10 mouse cellular contexts compared by ENCODE assay signal in the genomic region with DNA sequence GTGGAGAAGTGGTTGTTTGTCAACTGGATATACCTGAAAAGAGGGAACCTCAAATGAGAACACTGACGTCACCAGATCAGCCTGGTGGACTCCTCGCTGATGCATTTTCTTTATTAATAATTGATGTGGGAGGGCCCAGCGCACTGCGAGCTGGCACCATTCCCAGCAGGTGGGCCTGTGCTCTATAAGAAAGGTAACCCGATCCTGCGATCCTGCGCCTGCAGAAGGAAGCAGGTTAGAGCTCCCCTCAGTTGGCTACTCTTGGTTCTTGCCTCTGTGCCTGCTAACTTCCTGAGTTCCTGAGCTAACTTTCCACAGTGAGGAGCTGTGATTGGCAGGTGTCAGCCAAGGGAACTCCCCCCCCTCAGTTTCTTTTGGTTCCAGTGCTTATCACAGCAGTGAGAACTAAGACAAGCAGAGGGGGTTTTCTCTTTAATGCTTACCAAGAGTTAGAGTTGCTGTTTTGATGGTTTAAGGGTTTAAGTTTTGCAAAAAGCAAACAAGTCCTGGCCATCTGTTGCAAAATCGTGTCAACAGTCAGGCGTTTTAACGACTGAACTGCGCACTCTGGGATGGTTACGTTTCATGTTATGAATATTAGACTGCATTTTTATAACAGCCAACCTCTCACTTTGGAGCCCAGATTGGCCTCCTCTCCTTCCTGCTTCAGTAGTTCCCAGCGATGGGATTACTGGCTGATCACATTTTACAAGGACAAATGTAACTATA. TPM values are rescaled to one million over a fixed set of nuclear protein-coding genes. Genes with fewer than 3 reads are reported as not detected.
DNase-seq lines count a peak whose midpoint lies in the region; ATAC-seq and TF ChIP-seq lines count a peak whose summit lies in the region.
"Had no signal": no experiment of that assay in that cellular context is flagged by ENCODE, and none has a peak within 500 bp of the region (broad histone marks: within the 10 kb centered on the region; RNA-seq: fewer than 3 reads in every experiment).

No protein-coding gene starts in this region.

- no peak for DNase-seq in heart, postnatal 36 days
- no peak for DNase-seq in liver, embryonic 13.5 days
- no peak for DNase-seq in cerebellum, adult 18-20 months
- DNase-seq in layer of hippocampus, adult 11-12 months (ENCODE audit: low spot score): no peak
- DNase-seq: B cell, adult 2 months had no signal

- H3K27me3 ChIP-seq in heart, embryonic 12.5 days (replicated peaks): peaks cover 97% of the 10 kb centered on the region
- peaks cover 89% of the 10 kb centered on the region for H3K27me3 ChIP-seq in E14TG2a.4 (ENCODE audit: insufficient read depth, low read length)
- H3K27me3 ChIP-seq in forebrain, embryonic 15.5 days: peaks cover 89% of the 10 kb centered on the region
- peaks cover 91% of the 10 kb centered on the region for H3K27me3 ChIP-seq in liver, embryonic 13.5 days

- H3K4me2 ChIP-seq in heart, embryonic 12.5 days: peak overlapping the region; percentile 92
- peak overlapping the region; percentile 84 for H3K4me2 ChIP-seq in forebrain, embryonic 15.5 days (replicated peaks)
- peak overlapping the region; percentile 52 for H3K4me2 ChIP-seq in liver, embryonic 13.5 days

- intact Hi-C loops in heart, postnatal 36 days (cut with DNase I): no loop called here

- ATAC-seq in heart, embryonic 12.5 days (ENCODE audit: insufficient number of reproducible peaks, low FRiP score): no peak
- ATAC-seq in forebrain, embryonic 15.5 days (replicated peaks): no peak
- no peak for ATAC-seq in liver, embryonic 13.5 days (ENCODE audit: low read depth)
- no peak for ATAC-seq in inflammation-experienced regulatory T-cells, adult 6 months

- WGBS in heart, embryonic 12.5 days: 9% methylated on average over 13 of the region's 13 CpGs
- WGBS in forebrain, embryonic 15.5 days: 5% methylated on average over 13 of the region's 13 CpGs
- WGBS in liver, embryonic 13.5 days (ENCODE audit: insufficient replicate concordance): 14% methylated on average over 13 of the region's 13 CpGs

- H3K36me3 ChIP-seq in heart, embryonic 12.5 days: no peaks in the 10 kb centered on the region
- H3K36me3 ChIP-seq in E14TG2a.4 (ENCODE audit: insufficient read depth, low read length): no peaks in the 10 kb centered on the region
- H3K36me3 ChIP-seq in forebrain, embryonic 15.5 days: no peaks in the 10 kb centered on the region
- H3K36me3 ChIP-seq in liver, embryonic 13.5 days: no peaks in the 10 kb centered on the region

- TF ChIP-seq CTCF in E14TG2a.4 (conservative IDR thresholded peaks at IDR 0.05; ENCODE audit: low read length): no peak

- H3K4me1 ChIP-seq in heart, embryonic 12.5 days (replicated peaks): peaks cover 18% of the 10 kb centered on the region
- H3K4me1 ChIP-seq in E14TG2a.4 (replicated peaks; ENCODE audit: low read depth, low read length): peaks cover 24% of the 10 kb centered on the region
- peaks cover 28% of the 10 kb centered on the region for H3K4me1 ChIP-seq in forebrain, embryonic 15.5 days
- H3K4me1 ChIP-seq in liver, embryonic 13.5 days (replicated peaks): peaks cover 14% of the 10 kb centered on the region

- H3K27ac ChIP-seq in heart, embryonic 12.5 days (ENCODE audit: poor library complexity, severe bottlenecking): no peak overlapping the region
- H3K27ac ChIP-seq in forebrain, embryonic 15.5 days (replicated peaks): no peak overlapping the region
- no peak overlapping the region for H3K27ac ChIP-seq in liver, embryonic 13.5 days

- no peaks in the 10 kb centered on the region for H3K9me3 ChIP-seq in heart, embryonic 12.5 days (replicated peaks)
- no peaks in the 10 kb centered on the region for H3K9me3 ChIP-seq in E14TG2a.4 (ENCODE audit: low read length)
- H3K9me3 ChIP-seq in forebrain, embryonic 15.5 days: no peaks in the 10 kb centered on the region
- no peaks in the 10 kb centered on the region for H3K9me3 ChIP-seq in liver, embryonic 13.5 days (replicated peaks)

- H3K4me3 ChIP-seq in heart, embryonic 12.5 days: peak overlapping the region; percentile 52
- H3K4me3 ChIP-seq in E14TG2a.4 (replicated peaks; ENCODE audit: low read length): peak overlapping the region; percentile 79; the same call in 1 of the 2 replicates
- H3K4me3 ChIP-seq in forebrain, embryonic 15.5 days: peak overlapping the region; percentile 47
- H3K4me3 ChIP-seq in liver, embryonic 13.5 days (replicated peaks): no peak overlapping the region

- no peak overlapping the region for H3K9ac ChIP-seq in heart, embryonic 12.5 days
- no peak overlapping the region for H3K9ac ChIP-seq in forebrain, embryonic 15.5 days (replicated peaks)
- H3K9ac ChIP-seq in liver, embryonic 13.5 days: no peak overlapping the region

RNA-seq across cellular contexts. Expression of a gene that starts 0.7 kb away (rescaled TPM):
- polyA plus RNA-seq in heart, embryonic 12.5 days (2016; fragmentation: Nextera tagmentation; extraction: Ambion mirVana): not detected in 2 replicates
- not detected for total RNA-seq in heart, postnatal 36 days (2021)
- 29.6 and 33.4 TPM in 2 replicates for polyA plus RNA-seq in forebrain, embryonic 15.5 days (2015; fragmentation: Nextera tagmentation; extraction: Ambion mirVana)
- 0.13 TPM in 1 of 2 replicates, not detected in the other for polyA plus RNA-seq in liver, embryonic 13.5 days (2015; fragmentation: Nextera tagmentation; extraction: Ambion mirVana)
- not detected for polyA plus RNA-seq in inflammation-experienced regulatory T-cells, adult 6 months (2017; shearing (Covaris generic))

RNA-seq across cellular contexts. Expression of a gene that starts 43.6 kb away (rescaled TPM):
- not detected in 2 replicates for polyA plus RNA-seq in heart, embryonic 12.5 days (2016; fragmentation: Nextera tagmentation; extraction: Ambion mirVana)
- total RNA-seq in heart, postnatal 36 days (2021): not detected
- polyA plus RNA-seq in forebrain, embryonic 15.5 days (2015; fragmentation: Nextera tagmentation; extraction: Ambion mirVana): 7.1 and 8.6 TPM in 2 replicates
- not detected in 2 replicates for polyA plus RNA-seq in liver, embryonic 13.5 days (2015; fragmentation: Nextera tagmentation; extraction: Ambion mirVana)
- polyA plus RNA-seq in inflammation-experienced regulatory T-cells, adult 6 months (2017; shearing (Covaris generic)): not detected
- polyA plus RNA-seq: large intestine, adult 2 months had no signal

Comparison
In these comparisons a context has a peak if more than half of its experiments do, and no peak if none do; other contexts are left out.
1. RNA of a gene that starts 0.7 kb away (polyA plus RNA-seq): 29.6 to 33.4 TPM in forebrain, embryonic 15.5 days; 0.13 TPM in liver, embryonic 13.5 days, not detected in heart, embryonic 12.5 days and not detected in inflammation-experienced regulatory T-cells, adult 6 months; every median in the first group is over 10 times any median in the second.
2. Peak in every context shown above with its lines, with median percentiles within 50 percentile points of each other: H3K4me2 ChIP-seq.